Mouse (Mus musculus): ENCODE measurements at regions not wholly inside any gene's neighbourhood (a gene's known extent, or its start where the extent isn't known, plus 50 kb on each side); places are given as distances from the start of the nearest gene placed in this dataset.
A peak's percentile ranks its signal among the peaks of the same experiment; 100 is the strongest.

GRCm38 (mm10) chr1:57095361-57096247 is 117.2 kb upstream of the Satb2 start:
- H3K4me3 ChIP-seq: no peak overlapping the region
- H3K27ac ChIP-seq: no peak overlapping the region
- peak; percentile 29 for TF ChIP-seq CTCF (conservative IDR thresholded peaks at IDR 0.05)
- DNase-seq (ENCODE audit: low spot score in 2 of 2): peak; percentile 49 to 54

- Histone ChIP-seq H3K4me3 (no peak overlapping the region), H3K27ac (no peak overlapping the region)
- no peak for DNase-seq (ENCODE audit: low spot score in 2 of 2)
- no peak for TF ChIP-seq CTCF (conservative IDR thresholded peaks at IDR 0.05)
Observed at GRCm38 (mm10) chr1:57096248-57096600, 117.8 kb upstream of the Satb2 start.

- no peak for DNase-seq (ENCODE audit: low spot score in 2 of 2)
- no peak for TF ChIP-seq CTCF (conservative IDR thresholded peaks at IDR 0.05)
- no peak overlapping the region for H3K27ac ChIP-seq
- no peak overlapping the region for H3K4me3 ChIP-seq
Observed at GRCm38 (mm10) chr1:57096740-57097139, 118.3 kb upstream of the Satb2 start.

- no peak for DNase-seq (ENCODE audit: low spot score in 2 of 2)
- TF ChIP-seq CTCF (conservative IDR thresholded peaks at IDR 0.05): no peak
- H3K4me3 ChIP-seq: no peak overlapping the region
- no peak overlapping the region for H3K27ac ChIP-seq
Observed at GRCm38 (mm10) chr1:57100614-57101013, 122.2 kb upstream of the Satb2 start.

- DNase-seq (ENCODE audit: low spot score in 2 of 2): no peak
- no peak for TF ChIP-seq CTCF (conservative IDR thresholded peaks at IDR 0.05)
- Histone ChIP-seq H3K27ac (no peak overlapping the region), H3K4me3 (no peak overlapping the region)
Observed at GRCm38 (mm10) chr1:57107308-57107707, 128.9 kb upstream of the Satb2 start.

GRCm38 (mm10) chr1:57120678-57121077 is 142.2 kb upstream of the Satb2 start:
- H3K4me3 ChIP-seq: no peak overlapping the region
- no peak for TF ChIP-seq CTCF (conservative IDR thresholded peaks at IDR 0.05)
- DNase-seq (ENCODE audit: low spot score in 2 of 2): no peak

GRCm38 (mm10) chr1:57144181-57144580 is 165.7 kb upstream of the Satb2 start:
- DNase-seq (ENCODE audit: low spot score in 2 of 2): no peak
- TF ChIP-seq CTCF (conservative IDR thresholded peaks at IDR 0.05): no peak
- no peak overlapping the region for H3K27ac ChIP-seq
- H3K4me3 ChIP-seq: no peak overlapping the region

More at GRCm38 (mm10) chr1:57120678-57121077, 142.2 kb upstream of the Satb2 start:
- H3K27ac ChIP-seq: no peak overlapping the region

GRCm38 (mm10) chr1:57155869-57156268 is 177.4 kb upstream of the Satb2 start:
- no peak for TF ChIP-seq CTCF (conservative IDR thresholded peaks at IDR 0.05)
- DNase-seq (ENCODE audit: low spot score in 2 of 2): no peak
- Histone ChIP-seq H3K4me3 (no peak overlapping the region), H3K27ac (no peak overlapping the region)

GRCm38 (mm10) chr1:57164443-57164842 is 186.0 kb upstream of the Satb2 start:
- no peak overlapping the region for H3K4me3 ChIP-seq
- DNase-seq (ENCODE audit: low spot score in 2 of 2): no peak
- H3K27ac ChIP-seq: no peak overlapping the region
- no peak for TF ChIP-seq CTCF (conservative IDR thresholded peaks at IDR 0.05)

GRCm38 (mm10) chr1:57174289-57174890 is 195.9 kb upstream of the Satb2 start:
- Histone ChIP-seq H3K27ac (no peak overlapping the region), H3K4me3 (no peak overlapping the region)
- DNase-seq (ENCODE audit: low spot score in 2 of 2): no peak
- no peak for TF ChIP-seq CTCF (conservative IDR thresholded peaks at IDR 0.05)

GRCm38 (mm10) chr1:57188796-57189319 is 188.6 kb upstream of the 1700066M21Rik start:
- TF ChIP-seq CTCF (conservative IDR thresholded peaks at IDR 0.05): no peak
- no peak overlapping the region for H3K4me3 ChIP-seq
- no peak for DNase-seq (ENCODE audit: low spot score in 2 of 2)
- no peak overlapping the region for H3K27ac ChIP-seq

GRCm38 (mm10) chr1:57201274-57201673 is 176.1 kb upstream of the 1700066M21Rik start:
- Histone ChIP-seq H3K27ac (no peak overlapping the region), H3K4me3 (no peak overlapping the region)
- DNase-seq (ENCODE audit: low spot score in 2 of 2): no peak
- TF ChIP-seq CTCF (conservative IDR thresholded peaks at IDR 0.05): no peak

- Histone ChIP-seq H3K27ac (no peak overlapping the region), H3K4me3 (no peak overlapping the region)
- TF ChIP-seq CTCF (conservative IDR thresholded peaks at IDR 0.05): no peak
- no peak for DNase-seq (ENCODE audit: low spot score in 2 of 2)
Observed at GRCm38 (mm10) chr1:57204331-57204730, 173.1 kb upstream of the 1700066M21Rik start.
